Mouse (Mus musculus): ENCODE data around the gene Ostm1.

- TF ChIP-seq GATA1 (IDR thresholded peaks at IDR 0.05; ENCODE audit: low read length) (no peak), TAL1 (IDR thresholded peaks at IDR 0.05; ENCODE audit: low read length) (no peak)
Measured at GRCm38 (mm10) chr10:42580131-42580950, 3.3 kb upstream of the Ostm1 start.
